Mouse (Mus musculus) T-cell, adult 2 months (primary cell): ENCODE measurements around the gene Lhfpl2.

Source experiments
- DNase-seq: peaks from one replicate; pipeline ENCODE4 v3.0.0; 2022; ENCODE audit warnings: low spot score

The Lhfpl2 gene

DNA sequence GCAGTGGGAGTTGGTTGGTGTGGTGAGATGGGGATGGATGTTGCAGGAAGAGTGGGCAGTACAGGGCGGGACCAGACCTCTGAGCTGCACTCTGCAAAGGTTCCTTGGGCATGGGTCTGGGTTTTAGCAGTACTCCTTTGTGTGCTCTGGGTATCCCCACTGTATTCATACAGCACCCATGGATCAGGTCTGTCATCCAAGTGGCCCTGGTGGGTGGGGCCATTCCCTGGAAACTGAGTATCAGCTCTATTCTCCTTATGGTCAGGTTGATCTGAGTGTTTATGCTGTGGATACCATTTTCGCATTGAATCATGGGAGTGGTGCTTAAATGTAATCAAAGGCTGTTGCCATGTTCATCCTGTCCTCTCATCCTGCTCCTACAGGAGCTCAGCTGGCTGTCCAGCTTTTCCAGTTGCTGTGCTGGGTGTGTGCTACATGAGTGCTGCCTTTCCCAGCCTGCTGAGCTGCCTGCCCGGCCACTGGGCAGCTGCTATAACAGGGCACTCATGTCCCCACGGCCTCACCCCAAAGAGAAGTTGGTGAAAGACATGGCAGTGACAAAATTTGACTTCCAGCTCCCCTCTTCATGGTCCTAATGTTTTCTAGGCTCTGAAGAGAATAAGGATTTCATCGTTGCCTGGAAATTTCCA lies 9.2 kb downstream of the Lhfpl2 start:
- DNase-seq, result no peak

DNA sequence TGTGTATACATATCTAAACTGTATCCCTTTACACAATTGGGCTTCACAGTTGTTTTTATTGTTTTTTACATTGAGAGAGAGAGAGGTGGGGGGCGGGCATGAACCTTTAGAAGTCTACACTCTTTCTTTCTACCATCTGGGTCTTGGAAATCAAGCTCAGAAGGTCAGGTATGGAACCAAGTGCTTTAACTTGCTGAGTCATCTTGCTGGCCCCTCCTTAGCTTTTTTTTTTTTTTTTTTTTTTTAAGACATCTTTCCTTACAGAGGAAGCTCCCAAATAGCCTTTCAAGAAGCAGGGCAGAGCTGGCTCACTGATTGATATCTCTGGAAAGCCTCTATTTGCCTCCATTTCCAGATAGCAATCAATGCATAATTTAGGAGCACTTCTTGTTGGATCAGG lies 10.7 kb downstream of the Lhfpl2 start:
- no peak for DNase-seq

DNA sequence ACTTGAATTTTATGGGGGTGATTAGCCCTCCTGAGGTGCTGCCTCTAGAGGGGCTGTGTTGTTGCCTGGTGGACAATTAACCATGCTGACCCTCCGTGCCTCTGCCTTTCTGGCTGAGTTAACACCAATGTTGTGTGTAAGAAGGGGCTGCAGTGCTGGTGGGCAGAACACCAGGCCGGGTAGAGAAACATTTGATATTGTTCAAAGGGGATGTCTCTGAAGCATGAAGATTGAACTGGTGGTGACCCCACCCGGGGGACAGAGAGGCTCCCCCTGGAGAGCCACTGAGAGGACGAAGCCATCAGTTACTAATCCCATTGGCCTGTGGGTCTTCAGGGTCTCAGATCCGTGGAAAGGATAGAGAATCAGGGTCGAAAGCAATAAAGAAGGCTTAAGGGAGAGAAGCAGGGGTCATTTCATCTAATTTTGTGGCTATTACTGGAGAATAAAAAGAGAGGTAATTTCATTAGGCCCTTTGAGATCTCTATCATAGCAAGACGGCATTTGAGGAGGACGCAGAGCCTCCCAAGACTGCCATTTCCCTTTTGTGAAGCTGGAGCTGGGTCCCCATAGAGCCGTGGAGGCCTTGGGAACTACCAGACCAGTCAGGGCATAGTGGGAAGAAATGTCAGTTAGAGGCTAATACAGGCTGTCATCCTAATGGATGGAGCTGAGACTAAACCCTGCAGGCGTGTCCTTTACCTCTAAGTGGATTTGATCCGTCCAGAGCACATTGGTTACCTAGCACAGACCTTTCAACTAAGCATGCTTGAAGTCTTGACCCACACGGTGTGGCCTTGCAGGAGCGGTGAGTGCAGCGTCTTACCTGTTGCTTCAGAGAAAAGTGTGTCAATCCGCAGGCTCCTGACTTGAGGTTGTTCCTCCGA lies 12.1 kb downstream of the Lhfpl2 start:
- DNase-seq, result no peak

DNA sequence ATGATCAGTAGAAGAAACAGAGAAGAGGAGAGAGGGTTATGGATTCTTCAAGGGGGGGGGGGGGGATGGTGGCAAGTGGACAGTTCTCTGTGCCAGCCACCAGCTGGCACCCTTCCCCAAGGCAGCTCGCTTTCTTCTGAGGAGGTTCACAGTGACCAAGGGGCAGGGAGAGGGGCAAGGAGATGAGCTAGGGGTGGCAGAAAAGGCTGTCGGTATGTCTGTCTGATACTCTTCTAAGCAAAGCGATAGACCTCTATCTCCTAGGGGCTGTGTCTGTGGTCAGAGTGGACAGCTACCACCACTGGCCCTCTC lies 12.7 kb downstream of the Lhfpl2 start:
- no peak for DNase-seq

DNA sequence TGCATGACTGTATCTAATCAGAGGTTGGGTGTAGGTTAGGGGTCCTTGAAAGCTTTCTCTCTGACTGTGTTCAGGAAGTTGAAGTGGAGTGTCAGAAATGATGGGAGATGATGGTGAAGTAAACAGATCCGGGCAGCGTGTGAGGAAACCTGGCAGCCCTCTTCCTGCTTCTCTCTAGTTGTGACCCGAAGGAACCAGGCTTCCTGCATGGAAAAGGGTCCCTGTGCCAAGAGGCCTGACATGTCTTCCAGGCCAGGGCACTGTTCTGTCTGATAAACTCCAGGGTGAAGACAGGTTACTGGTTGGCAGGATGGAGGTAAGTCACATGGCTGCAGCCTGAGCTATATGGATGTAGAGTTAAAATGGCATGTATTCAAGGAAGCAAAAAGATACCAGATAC lies 13.3 kb downstream of the Lhfpl2 start:
- DNase-seq, result no peak

DNA sequence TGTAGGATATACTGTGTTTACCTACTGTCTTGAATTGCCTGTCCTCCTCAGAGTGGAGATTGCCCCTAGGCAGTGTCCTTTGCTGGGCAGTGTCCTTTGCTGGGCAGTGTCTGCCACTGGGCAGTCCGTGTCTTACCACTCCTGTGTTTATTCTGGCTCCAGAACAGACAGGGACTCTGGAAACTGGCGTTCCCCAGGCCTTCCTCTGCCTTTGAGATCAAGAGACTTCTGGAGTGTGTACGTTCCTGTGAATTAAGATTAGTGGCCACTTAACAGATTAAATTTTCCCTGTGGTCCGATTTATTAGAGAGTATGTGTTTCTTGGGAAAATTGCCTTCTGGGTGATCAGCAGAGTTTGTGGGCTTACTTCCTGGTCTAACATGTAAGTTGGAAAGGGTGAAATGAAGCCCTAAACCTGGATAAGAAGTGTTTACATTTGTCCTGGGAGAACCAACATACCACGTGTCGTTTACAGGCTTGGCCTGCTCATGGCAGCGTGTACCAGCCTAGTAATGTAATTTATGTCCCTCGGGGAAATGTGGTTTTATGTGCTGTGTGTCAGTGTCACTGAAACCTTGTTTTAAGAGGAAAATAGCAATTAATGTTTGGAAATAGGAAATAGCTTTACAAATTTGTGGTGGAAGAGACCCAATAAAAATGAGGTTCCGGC lies 15.6 kb downstream of the Lhfpl2 start:
- DNase-seq, result no peak

DNA sequence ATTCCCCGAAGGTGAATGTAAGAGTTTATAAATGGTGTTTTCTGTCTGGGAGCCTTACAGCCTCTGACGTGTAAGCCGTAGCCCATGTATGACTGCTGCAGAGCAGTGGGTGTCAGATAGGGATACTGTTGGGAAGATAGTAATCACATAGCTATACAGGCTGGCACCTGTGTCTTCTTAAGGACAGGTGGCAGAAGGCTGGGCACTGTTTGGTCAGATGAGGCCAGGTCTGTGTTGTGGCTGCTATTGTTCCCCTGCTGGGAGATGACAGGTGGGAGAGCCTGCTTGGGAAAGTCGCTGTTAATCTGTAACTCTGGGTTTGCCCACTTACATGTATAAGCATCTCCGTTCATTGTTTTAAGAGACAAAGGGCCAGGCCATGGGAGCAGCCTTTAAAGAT lies 16.1 kb downstream of the Lhfpl2 start:
- DNase-seq, result no peak

DNA sequence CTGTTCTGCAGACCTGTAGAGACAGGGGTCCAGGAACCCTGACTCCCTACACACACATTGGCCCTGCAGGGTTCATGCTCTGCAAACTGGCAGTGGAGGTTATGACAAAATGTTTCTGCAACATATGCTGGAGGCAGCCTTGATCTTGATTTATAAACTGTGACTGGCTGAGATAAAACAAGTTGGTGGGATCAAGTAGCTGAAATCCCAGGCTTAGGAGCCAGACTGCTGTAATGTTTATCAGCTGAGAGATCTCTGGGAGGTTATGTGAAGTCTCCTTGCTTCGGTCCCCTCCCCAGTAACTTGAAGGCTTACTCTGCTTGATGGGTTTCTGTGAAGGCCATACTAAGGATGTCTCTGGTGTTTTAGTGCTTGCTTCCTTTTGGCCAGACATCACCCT lies 17.6 kb downstream of the Lhfpl2 start:
- no peak for DNase-seq

DNA sequence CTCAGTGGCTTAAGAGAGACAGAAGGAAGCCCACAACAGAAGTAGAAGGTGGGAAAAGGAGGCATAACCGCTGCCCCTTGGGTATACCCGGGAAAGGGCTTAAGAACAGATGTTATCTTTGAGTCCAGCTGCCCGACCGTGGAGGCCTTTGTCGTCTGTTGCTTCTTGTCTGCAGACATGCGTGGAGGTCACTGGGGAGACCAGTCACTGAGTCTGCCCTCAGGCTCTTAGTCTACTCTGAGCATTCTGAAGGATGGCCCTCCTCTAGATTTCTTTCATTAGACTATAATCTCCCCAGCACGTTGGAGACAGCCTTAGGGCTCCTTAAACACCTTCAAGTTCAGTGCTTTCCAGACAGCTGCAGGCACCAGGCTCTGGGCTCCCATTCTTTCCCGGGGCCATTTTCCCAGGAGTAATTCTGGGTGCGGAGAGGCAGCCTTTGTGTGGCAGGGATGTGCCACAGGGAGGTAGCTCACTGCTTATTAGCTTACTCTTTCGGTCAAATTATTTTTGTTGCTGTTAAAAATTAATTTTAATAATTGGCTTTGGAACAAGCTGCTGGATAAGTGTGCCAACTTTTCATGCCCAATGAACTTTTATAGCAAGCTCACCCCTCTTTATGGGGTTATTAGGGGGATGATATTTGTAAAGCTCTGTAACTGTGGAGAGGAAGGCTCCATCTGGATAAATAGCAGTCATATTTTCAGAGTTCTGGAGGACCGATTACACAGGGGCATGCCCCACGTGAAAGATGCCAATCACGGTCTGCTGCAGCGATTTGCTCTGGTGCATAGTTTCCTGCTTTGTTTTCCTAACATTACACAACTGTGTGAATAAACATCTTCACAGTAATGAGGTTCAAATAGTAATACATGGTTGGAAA lies 19.8 kb downstream of the Lhfpl2 start:
- DNase-seq, result no peak

DNA sequence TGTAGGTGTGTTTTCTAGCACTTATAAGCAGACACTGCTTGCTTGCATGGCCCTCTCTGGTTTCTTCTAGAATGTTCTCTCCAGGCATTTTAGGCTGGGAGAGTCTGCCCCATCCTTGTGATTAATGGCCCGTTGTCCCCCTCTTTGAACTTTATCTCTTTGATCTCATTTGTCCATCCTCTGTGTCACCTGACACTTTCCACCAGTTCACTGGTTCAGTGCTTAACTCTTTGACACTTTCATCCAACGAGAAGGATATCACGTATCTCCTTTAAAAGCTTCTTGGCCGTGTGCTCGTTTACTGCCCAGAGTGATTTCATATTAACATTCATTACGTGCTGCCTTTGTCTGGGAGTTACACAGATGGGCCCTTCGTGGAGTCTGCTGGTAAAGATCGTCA lies 25.6 kb downstream of the Lhfpl2 start:
- DNase-seq, result no peak

DNA sequence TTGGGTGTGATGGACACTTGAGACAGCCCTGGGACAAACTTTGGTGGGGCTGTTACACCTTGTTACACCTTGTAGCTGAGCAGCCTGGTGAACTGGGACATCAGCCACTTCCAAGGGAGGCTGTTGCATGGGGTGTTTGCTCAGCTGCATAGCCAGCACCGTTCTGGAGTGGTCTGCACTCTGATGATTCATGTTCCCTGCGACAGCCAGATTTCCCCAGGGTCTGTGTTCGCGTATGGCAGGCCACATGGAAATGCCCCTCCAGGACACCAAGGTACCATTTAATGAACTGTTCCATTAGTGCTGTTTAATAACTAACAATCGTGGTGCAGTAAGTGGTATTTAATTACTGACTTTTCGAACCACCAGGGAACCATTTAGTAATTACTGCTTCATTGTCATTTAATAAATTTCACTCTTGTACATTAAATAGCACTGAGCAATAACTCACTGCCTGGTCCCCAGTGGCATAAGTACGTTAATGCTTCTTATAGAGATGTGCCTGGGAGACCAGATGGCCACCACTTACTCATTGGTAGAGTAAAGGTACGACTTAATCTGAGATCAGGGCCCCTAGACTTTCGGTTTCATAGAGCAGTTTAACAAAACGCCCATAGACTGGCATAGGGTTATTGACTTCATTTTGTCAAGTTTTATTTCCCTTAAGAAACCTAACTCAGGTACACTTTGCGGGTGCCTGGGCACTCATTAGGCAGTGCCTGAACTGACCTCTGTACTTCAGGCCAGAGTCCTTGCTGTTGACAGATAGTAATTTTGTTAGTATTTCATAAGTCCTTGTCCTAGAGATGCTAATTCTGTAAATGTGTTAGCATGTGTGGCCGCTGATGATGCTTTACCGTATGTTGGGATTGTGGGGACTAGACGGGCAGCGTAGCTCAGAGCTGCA lies 26.9 kb downstream of the Lhfpl2 start:
- no peak for DNase-seq

DNA sequence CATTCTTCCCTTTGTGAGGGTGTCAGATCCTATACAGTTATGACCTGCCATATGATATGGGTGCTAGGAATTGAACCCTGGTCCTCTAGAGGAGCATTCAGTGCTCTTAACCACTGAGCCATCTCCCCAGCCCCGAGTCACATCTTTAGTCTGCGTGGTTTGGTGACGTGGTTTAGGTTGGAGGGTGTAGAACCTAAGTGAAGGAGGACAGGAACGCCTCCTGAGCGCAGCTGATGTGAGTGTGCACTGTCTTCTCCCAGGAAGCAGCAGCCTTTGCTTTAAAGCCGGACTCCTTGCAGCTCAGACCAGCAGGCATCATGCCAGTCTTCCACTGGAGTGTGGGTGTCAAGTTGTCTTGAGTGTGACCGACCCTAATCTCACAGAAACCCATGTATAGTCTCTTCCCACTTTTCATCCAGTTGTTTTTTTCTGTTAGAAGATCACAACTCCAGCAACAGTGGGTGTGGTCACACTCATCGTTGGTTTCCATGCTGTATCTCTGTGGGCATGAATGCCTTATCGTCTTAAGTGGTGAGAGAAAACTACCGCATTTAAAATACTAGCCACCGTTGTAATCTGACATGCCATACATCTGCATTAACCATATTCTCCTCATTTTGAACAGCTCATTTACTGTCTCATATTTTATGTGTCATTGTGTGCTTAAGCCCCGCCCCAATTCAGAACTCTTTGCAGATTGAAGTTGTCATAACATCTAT lies 28.7 kb downstream of the Lhfpl2 start:
- no peak for DNase-seq

DNA sequence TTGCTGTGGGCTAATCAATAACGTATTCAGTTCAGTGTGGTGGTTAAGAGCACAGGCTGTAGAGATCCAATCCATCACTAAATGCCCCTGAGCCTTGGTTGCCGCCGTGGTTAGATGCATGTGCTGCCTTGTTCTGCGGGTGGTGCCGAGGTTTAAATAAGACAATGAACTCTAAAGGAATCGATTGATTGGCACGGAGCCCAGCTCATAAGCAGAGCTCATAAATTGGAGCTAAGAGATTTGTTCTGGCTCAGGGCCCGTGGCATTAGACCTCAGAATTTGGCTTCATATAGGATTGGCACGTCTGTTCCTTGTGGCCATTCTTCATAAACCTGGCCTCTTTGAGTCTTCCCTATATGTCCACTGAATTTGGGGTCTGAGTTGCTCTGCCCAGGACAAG lies 29.5 kb downstream of the Lhfpl2 start:
- no peak for DNase-seq

DNA sequence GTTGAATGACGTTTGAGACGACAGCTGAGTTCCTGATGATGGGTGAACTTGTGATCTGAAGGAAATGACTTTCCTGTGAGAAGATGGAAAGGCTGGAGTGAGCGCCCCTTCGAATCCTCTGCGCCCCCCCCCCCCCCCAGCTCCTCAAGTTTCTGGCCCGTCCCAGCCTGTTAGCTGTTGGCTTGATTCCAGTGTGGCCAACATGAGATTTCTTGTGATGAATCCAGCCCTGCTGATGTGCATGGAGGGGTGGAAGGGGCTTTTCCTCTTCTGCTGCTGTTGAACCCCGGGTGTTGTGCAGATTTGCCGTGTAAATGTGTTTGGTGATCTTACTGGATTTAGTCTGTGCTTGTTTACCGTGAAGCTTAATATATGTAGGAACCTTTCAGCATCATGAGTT lies 31.2 kb downstream of the Lhfpl2 start:
- DNase-seq, result no peak

DNA sequence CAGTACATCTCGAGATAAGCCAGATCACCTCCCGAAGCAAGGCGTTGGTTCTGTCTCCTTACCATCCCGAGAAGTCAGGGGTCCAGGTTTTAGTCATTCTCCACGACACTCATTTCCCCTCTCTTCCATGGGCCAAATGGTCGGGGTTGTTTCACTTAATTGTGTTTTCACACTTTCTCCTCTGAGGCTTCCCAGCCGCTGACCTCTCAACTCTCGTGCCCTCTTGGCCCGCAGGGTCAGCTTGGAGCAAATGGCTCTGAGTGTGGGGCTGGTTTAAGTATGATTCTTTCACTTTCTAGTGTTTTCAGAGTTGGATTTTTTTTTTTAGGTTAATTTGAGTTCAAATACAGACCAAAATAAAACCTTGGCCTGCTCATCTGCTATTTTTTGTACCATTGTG lies 31.7 kb downstream of the Lhfpl2 start:
- DNase-seq, result no peak

DNA sequence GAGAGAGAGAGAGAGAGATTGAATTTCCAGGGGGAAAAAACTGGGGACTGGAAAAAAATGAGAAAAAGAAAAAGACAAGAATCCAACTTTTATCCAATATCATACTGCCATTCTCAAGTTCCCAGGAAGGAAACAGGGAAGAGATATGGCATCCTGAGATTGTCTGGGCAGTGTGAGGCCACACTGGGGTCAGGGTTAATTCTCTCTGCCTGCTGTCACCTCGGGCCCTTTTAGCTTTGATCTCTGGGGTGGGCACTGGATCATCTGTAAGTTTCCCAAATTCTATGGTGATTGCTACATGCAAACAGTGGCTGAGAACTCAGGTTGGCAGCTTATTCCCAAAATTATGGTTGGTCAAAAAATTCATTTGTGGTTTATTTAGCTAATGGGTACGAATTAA lies 33.8 kb downstream of the Lhfpl2 start:
- no peak for DNase-seq

DNA sequence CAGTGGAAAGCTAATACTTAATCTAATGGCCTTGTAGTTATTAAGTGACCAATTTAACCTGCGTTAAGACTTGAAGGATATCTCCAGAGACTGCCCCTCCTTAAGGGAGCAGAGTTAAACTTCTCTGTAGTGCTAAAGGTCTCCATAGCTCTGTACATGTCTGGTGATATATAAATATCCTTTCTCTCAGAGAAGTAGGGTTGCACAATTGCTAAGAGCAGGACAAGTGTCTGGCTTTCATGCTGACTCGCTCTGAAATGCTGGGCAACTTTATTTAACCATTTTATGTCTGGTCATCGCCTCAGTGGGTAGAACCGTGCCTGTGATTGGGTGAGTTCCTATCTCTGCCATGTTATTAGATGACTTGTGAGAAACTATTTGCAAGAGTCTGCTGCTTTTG lies 36.6 kb downstream of the Lhfpl2 start:
- no peak for DNase-seq

DNA sequence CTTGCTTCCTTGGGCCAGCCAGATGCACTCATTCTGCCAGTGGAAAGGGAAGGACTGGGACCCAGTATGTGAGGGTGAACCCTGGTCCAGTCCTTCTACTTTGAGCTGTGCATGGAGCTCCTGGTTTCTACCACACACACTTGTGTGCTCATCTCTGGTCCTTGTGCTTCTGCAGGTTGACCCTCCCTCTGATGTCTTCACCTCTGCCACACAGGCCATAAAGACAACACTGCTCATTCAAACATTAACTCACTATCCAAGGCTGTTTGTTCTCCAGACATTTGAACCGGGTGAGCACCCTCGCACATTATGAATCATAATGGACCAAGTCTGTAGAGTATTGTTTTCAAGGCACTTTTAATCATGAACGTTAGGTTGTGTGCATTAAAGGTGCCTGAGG lies 37.0 kb downstream of the Lhfpl2 start:
- DNase-seq, result no peak

DNA sequence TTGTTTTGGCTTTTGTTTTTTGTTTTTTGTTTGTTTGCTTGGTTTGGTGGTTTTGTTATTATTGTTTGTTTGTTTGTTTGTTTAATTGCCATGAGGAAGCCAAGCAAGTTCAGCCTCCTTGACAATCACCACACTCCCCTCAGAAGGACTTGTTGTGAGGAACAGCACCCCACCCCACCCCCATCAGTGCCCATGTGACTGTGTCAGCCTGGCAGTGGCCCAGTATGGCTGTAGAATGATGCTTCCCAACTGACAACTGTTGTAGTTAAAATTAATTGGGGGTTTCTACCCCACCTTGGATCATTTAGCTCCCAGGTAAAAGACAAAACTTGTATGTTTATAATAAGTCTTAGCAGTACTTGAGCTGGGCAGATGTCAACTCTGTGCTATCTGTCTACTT lies 37.6 kb downstream of the Lhfpl2 start:
- DNase-seq, result no peak

DNA sequence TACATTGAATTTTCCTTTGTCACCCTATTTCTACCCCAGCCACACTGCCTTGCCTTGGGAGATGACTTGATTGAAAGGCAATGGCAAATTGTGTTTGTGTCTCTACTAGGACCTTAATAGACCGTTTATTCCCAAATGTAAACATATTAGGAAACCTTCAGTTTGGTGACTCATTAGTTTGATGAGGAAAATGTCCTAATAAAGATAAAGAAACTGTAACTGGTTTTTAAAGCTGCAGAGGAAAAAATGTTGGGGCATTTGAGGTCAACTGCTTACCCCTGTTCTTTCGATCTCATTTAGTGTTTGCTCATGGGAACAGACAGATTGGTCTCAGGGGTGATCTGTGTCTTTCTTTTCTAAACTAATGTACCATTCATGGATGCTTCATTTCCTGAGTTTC lies 40.1 kb downstream of the Lhfpl2 start:
- DNase-seq, result no peak
